In genomic region chr14:124195806-124196205, GRCm38 (mm10) we compare ENCODE assay signal across 7 mouse cellular contexts.
A peak's percentile ranks its signal among the peaks of the same experiment; 100 is the strongest.
DNase-seq lines count a peak whose midpoint lies in the region; ATAC-seq lines count a peak whose summit lies in the region.

No protein-coding gene starts in this region.

- H3K27me3 ChIP-seq in neural tube, embryonic 12.5 days (replicated peaks) = peaks cover 16% of the 10 kb centered on the region; the same call in 1 of the 2 replicates

- no peak overlapping the region for H3K9ac ChIP-seq in neural tube, embryonic 12.5 days

- no peak overlapping the region for H3K27ac ChIP-seq in neural tube, embryonic 12.5 days

- DNase-seq in neural tube, embryonic 10.5 days (ENCODE audit: extremely low spot score, low spot score) = no peak
- DNase-seq in cerebellum, postnatal 25 days = peak; percentile 38 to 66
- peak; percentile 28 to 63 for DNase-seq in left cerebral cortex, postnatal 10 days (ENCODE audit: extremely low spot score in 1 of 2, low spot score in 2 of 2)
- DNase-seq in telencephalon, adult 2 months (ENCODE audit: low read depth, low spot score) = peak; percentile 62
- no peak for DNase-seq in spleen, adult 18-20 months
- DNase-seq in gastrocnemius, postnatal 4 days (ENCODE audit: low spot score in 2 of 2) = no peak

- ATAC-seq in neural tube, embryonic 12.5 days (ENCODE audit: low FRiP score, low read depth) = no peak

- no peaks in the 10 kb centered on the region for H3K9me3 ChIP-seq in neural tube, embryonic 12.5 days

- no peak overlapping the region for H3K4me3 ChIP-seq in neural tube, embryonic 12.5 days

- intact Hi-C loops in left cerebral cortex, postnatal 10 days (cut with DNase I) = loop anchor here (10.0 kb wide), 1 partner anchor 441 kb away; no protein-coding TSS in a partner anchor

- 25% methylated on average over 7 of the region's 7 CpGs for WGBS in neural tube, embryonic 12.5 days

- no peaks in the 10 kb centered on the region for H3K36me3 ChIP-seq in neural tube, embryonic 12.5 days

- peak overlapping the region; percentile 24; the same call in 1 of the 2 replicates for H3K4me2 ChIP-seq in neural tube, embryonic 12.5 days (replicated peaks)

- H3K4me1 ChIP-seq in neural tube, embryonic 12.5 days = peaks cover 12% of the 10 kb centered on the region

Comparison
In these comparisons a context has a peak if more than half of its experiments do, and no peak if none do; other contexts are left out.
1. DNase-seq: peak in cerebellum, postnatal 25 days (2 of 2), left cerebral cortex, postnatal 10 days (2 of 2) and telencephalon, adult 2 months (single experiment); none in neural tube, embryonic 10.5 days (single experiment), spleen, adult 18-20 months (0 of 2) and gastrocnemius, postnatal 4 days (0 of 2).